ENCODE assay signal across 8 mouse cellular contexts in the genomic region with DNA sequence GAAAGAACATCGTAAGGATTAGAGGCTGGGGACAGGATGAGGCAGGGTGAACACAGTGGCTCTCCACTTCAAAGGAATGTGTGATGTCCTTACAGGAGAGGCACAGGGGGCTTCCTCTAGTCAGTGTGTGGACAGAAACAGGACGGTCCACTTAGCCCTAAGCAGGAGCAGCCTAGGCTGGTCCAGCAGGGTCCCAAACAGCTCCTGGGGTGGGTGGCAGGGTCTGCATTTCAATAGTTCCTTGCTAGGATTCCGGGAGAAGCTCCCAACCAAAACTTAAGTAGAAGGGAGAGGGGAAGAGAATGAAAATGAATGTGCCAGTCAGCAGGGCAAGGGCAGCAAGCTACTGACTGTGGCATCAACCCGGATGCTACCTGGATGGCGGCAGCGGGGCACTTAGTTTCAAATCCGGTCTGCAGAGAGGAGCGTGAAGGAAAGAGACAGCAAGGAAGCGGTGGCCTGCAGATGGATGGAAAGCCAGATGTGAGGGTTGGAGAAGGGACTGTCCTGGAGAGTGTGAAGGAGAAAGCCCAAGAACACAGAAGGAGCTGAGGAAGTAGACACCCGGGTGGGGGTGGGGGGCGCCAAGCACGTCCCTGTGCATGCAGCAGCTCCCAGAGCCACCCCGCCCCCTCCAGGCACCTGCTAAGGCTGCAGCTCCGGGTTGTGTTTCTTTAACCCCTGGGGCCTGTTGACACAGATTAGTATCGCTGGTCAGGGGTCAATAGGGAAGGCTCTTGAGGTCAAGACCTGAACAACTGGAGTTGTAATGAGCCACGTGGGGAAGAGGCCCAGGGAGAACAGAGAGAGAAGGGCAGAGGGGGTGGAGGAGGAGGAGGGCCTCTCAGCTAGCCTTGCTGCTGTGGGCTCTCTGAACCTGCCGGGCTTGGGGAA. TPM values are rescaled to one million over a fixed set of nuclear protein-coding genes. Genes with fewer than 3 reads are reported as not detected.
DNase-seq lines count a peak whose midpoint lies in the region; ATAC-seq and TF ChIP-seq lines count a peak whose summit lies in the region.

No protein-coding gene starts in this region.

- no peaks in the 10 kb centered on the region for H3K9me3 ChIP-seq in midbrain, embryonic 10.5 days (replicated peaks)
- no peaks in the 10 kb centered on the region for H3K9me3 ChIP-seq in midbrain, postnatal 0 days (ENCODE audit: low read length)
- no peaks in the 10 kb centered on the region for H3K9me3 ChIP-seq in forebrain, embryonic 11.5 days (ENCODE audit: control insufficient read depth, low read length)
- no peaks in the 10 kb centered on the region for H3K9me3 ChIP-seq in neural tube, embryonic 12.5 days

- ATAC-seq in midbrain, postnatal 0 days (ENCODE audit: low FRiP score): no peak
- ATAC-seq in forebrain, embryonic 11.5 days (replicated peaks; ENCODE audit: low FRiP score): no peak
- no peak for ATAC-seq in neural tube, embryonic 12.5 days (ENCODE audit: low FRiP score, low read depth)
- ATAC-seq in frontal cortex, adult (ENCODE audit: low TSS enrichment): no peak

- H3K9ac ChIP-seq in midbrain, postnatal 0 days (replicated peaks; ENCODE audit: low read length, poor library complexity, severe bottlenecking): no peak overlapping the region
- H3K9ac ChIP-seq in forebrain, embryonic 11.5 days (ENCODE audit: low read length): 0 out of 2 replicates have a peak overlapping the region, but pooled peaks have one; percentile 9
- no peak overlapping the region for H3K9ac ChIP-seq in neural tube, embryonic 12.5 days

- no peak for TF ChIP-seq CTCF in midbrain, postnatal 0 days (IDR thresholded peaks at IDR 0.05)

- WGBS in midbrain, embryonic 10.5 days: 1% methylated on average over 17 of the region's 17 CpGs
- 11% methylated on average over 16 of the region's 17 CpGs for WGBS in midbrain, postnatal 0 days
- 2% methylated on average over 16 of the region's 17 CpGs for WGBS in forebrain, embryonic 11.5 days
- WGBS in neural tube, embryonic 12.5 days: 2% methylated on average over 17 of the region's 17 CpGs

- peak overlapping the region; percentile 12; the same call in 1 of the 2 replicates for H3K4me3 ChIP-seq in midbrain, embryonic 10.5 days
- no peak overlapping the region for H3K4me3 ChIP-seq in midbrain, postnatal 0 days (ENCODE audit: low read depth, low read length)
- H3K4me3 ChIP-seq in forebrain, embryonic 11.5 days (ENCODE audit: low read depth, low read length): no peak overlapping the region
- H3K4me3 ChIP-seq in neural tube, embryonic 12.5 days: no peak overlapping the region

- no peaks in the 10 kb centered on the region for H3K36me3 ChIP-seq in midbrain, embryonic 10.5 days
- H3K36me3 ChIP-seq in midbrain, postnatal 0 days (ENCODE audit: insufficient read depth, low read length): no peaks in the 10 kb centered on the region
- H3K36me3 ChIP-seq in forebrain, embryonic 11.5 days (ENCODE audit: control insufficient read depth, insufficient read depth, low read length): no peaks in the 10 kb centered on the region
- H3K36me3 ChIP-seq in neural tube, embryonic 12.5 days: no peaks in the 10 kb centered on the region; the same call in 1 of the 2 replicates

- H3K27ac ChIP-seq in midbrain, embryonic 10.5 days (replicated peaks): peak overlapping the region; percentile 19; the same call in 1 of the 2 replicates
- H3K27ac ChIP-seq in midbrain, postnatal 0 days (ENCODE audit: low read depth, low read length): no peak overlapping the region
- H3K27ac ChIP-seq in forebrain, embryonic 11.5 days (ENCODE audit: low read depth, low read length): no peak overlapping the region
- H3K27ac ChIP-seq in neural tube, embryonic 12.5 days: no peak overlapping the region

- peak; percentile 80 for DNase-seq in midbrain, embryonic 10.5 days (ENCODE audit: low spot score)
- DNase-seq in midbrain, postnatal 0 days (ENCODE audit: low spot score): no peak
- DNase-seq in forebrain, embryonic 11.5 days (ENCODE audit: low spot score): peak; percentile 76
- peak; percentile 34 for DNase-seq in kidney, postnatal 14 days
- DNase-seq in natural killer cell, adult 2 months (ENCODE audit: low spot score in 2 of 2): no peak
- DNase-seq in left cerebral cortex, adult 11 months (ENCODE audit: low spot score): no peak

- peaks cover 58% of the 10 kb centered on the region for H3K4me1 ChIP-seq in midbrain, embryonic 10.5 days
- no peaks in the 10 kb centered on the region for H3K4me1 ChIP-seq in midbrain, postnatal 0 days (ENCODE audit: insufficient read depth, low read length)
- H3K4me1 ChIP-seq in forebrain, embryonic 11.5 days (replicated peaks; ENCODE audit: control insufficient read depth, insufficient read depth, low read length): peaks cover 48% of the 10 kb centered on the region
- peaks cover 65% of the 10 kb centered on the region for H3K4me1 ChIP-seq in neural tube, embryonic 12.5 days

- peaks cover 100% of the 10 kb centered on the region for H3K27me3 ChIP-seq in midbrain, embryonic 10.5 days (ENCODE audit: low read depth, poor library complexity, severe bottlenecking)
- H3K27me3 ChIP-seq in midbrain, postnatal 0 days (ENCODE audit: insufficient read depth, low read length): peaks cover 20% of the 10 kb centered on the region
- H3K27me3 ChIP-seq in forebrain, embryonic 11.5 days (ENCODE audit: control insufficient read depth, insufficient read depth, low read length): peaks cover 79% of the 10 kb centered on the region
- peaks cover 95% of the 10 kb centered on the region for H3K27me3 ChIP-seq in neural tube, embryonic 12.5 days (replicated peaks)

- H3K4me2 ChIP-seq in midbrain, postnatal 0 days (ENCODE audit: low read depth, low read length, poor library complexity, severe bottlenecking): no peak overlapping the region
- peak overlapping the region; percentile 22; the same call in 1 of the 2 replicates for H3K4me2 ChIP-seq in forebrain, embryonic 11.5 days (ENCODE audit: low read depth, low read length, severe bottlenecking)
- peak overlapping the region; percentile 36 for H3K4me2 ChIP-seq in neural tube, embryonic 12.5 days (replicated peaks)

RNA-seq across cellular contexts. Expression of gene G430095P16Rik, which starts 22.5 kb away (rescaled TPM):
- polyA plus RNA-seq in midbrain, embryonic 10.5 days (2016; fragmentation: Nextera tagmentation; extraction: Ambion mirVana): 1.1 and 1.4 TPM in 2 replicates
- not detected in 2 replicates for total RNA-seq in midbrain, postnatal 0 days (2014; rRNA removed)
- polyA plus RNA-seq in midbrain, postnatal 0 days (2015; fragmentation: Nextera tagmentation; extraction: Ambion mirVana): 0.39 and 0.71 TPM in 2 replicates
- 3.0 and 3.1 TPM in 2 replicates for polyA plus RNA-seq in forebrain, embryonic 11.5 days (2014; fragmentation: Nextera tagmentation; extraction: Ambion mirVana)
- 2.5 and 2.6 TPM in 2 replicates for polyA plus RNA-seq in neural tube, embryonic 12.5 days (2016; fragmentation: Nextera tagmentation; extraction: Ambion mirVana)

RNA-seq across cellular contexts. Expression of gene Lyl1, which starts 44.0 kb away (rescaled TPM):
- 4.8 and 5.8 TPM in 2 replicates for polyA plus RNA-seq in midbrain, embryonic 10.5 days (2016; fragmentation: Nextera tagmentation; extraction: Ambion mirVana)
- 4.6 and 4.8 TPM in 2 replicates for total RNA-seq in midbrain, postnatal 0 days (2014; rRNA removed)
- polyA plus RNA-seq in midbrain, postnatal 0 days (2015; fragmentation: Nextera tagmentation; extraction: Ambion mirVana): 2.0 and 2.8 TPM in 2 replicates
- polyA plus RNA-seq in forebrain, embryonic 11.5 days (2014; fragmentation: Nextera tagmentation; extraction: Ambion mirVana): 5.0 and 5.7 TPM in 2 replicates
- 4.4 and 4.5 TPM in 2 replicates for polyA plus RNA-seq in neural tube, embryonic 12.5 days (2016; fragmentation: Nextera tagmentation; extraction: Ambion mirVana)

RNA-seq across cellular contexts. Expression of gene Nfix, which starts 54.9 kb away (rescaled TPM):
- 0.49 and 1.2 TPM in 2 replicates for polyA plus RNA-seq in midbrain, embryonic 10.5 days (2016; fragmentation: Nextera tagmentation; extraction: Ambion mirVana)
- 40.1 and 62.5 TPM in 2 replicates for total RNA-seq in midbrain, postnatal 0 days (2014; rRNA removed)
- 41.7 and 53.7 TPM in 2 replicates for polyA plus RNA-seq in midbrain, postnatal 0 days (2015; fragmentation: Nextera tagmentation; extraction: Ambion mirVana)
- 7.7 and 8.9 TPM in 2 replicates for polyA plus RNA-seq in forebrain, embryonic 11.5 days (2014; fragmentation: Nextera tagmentation; extraction: Ambion mirVana)
- polyA plus RNA-seq in neural tube, embryonic 12.5 days (2016; fragmentation: Nextera tagmentation; extraction: Ambion mirVana): 8.4 and 11.2 TPM in 2 replicates

RNA-seq across cellular contexts. Expression of gene Nacc1, which starts 57.6 kb away (rescaled TPM):
- polyA plus RNA-seq in midbrain, embryonic 10.5 days (2016; fragmentation: Nextera tagmentation; extraction: Ambion mirVana): 24.8 and 26.3 TPM in 2 replicates
- total RNA-seq in midbrain, postnatal 0 days (2014; rRNA removed): 87.2 and 102 TPM in 2 replicates
- polyA plus RNA-seq in midbrain, postnatal 0 days (2015; fragmentation: Nextera tagmentation; extraction: Ambion mirVana): 13.7 and 13.8 TPM in 2 replicates
- 34.6 and 37.7 TPM in 2 replicates for polyA plus RNA-seq in forebrain, embryonic 11.5 days (2014; fragmentation: Nextera tagmentation; extraction: Ambion mirVana)
- 17.2 and 19.2 TPM in 2 replicates for polyA plus RNA-seq in neural tube, embryonic 12.5 days (2016; fragmentation: Nextera tagmentation; extraction: Ambion mirVana)

RNA-seq across cellular contexts. Expression of gene Trmt1, which starts 59.2 kb away (rescaled TPM):
- polyA plus RNA-seq in midbrain, embryonic 10.5 days (2016; fragmentation: Nextera tagmentation; extraction: Ambion mirVana): 56.4 and 58.1 TPM in 2 replicates
- total RNA-seq in midbrain, postnatal 0 days (2014; rRNA removed): 88.5 and 99.5 TPM in 2 replicates
- 74.2 and 75.0 TPM in 2 replicates for polyA plus RNA-seq in midbrain, postnatal 0 days (2015; fragmentation: Nextera tagmentation; extraction: Ambion mirVana)
- polyA plus RNA-seq in forebrain, embryonic 11.5 days (2014; fragmentation: Nextera tagmentation; extraction: Ambion mirVana): 52.7 and 72.3 TPM in 2 replicates
- polyA plus RNA-seq in neural tube, embryonic 12.5 days (2016; fragmentation: Nextera tagmentation; extraction: Ambion mirVana): 58.5 and 59.1 TPM in 2 replicates

Comparison
In these comparisons a context has a peak if more than half of its experiments do, and no peak if none do; other contexts are left out.
1. DNase-seq: peak in midbrain, embryonic 10.5 days (single experiment), forebrain, embryonic 11.5 days (single experiment) and kidney, postnatal 14 days (single experiment); none in midbrain, postnatal 0 days (single experiment), natural killer cell, adult 2 months (0 of 2) and left cerebral cortex, adult 11 months (single experiment).